Mouse (Mus musculus) heart, embryonic 11.5 days (tissue): ENCODE measurements around the gene Thpo. TPM values are rescaled to one million over a fixed set of nuclear protein-coding genes. Genes with fewer than 3 reads are reported as not detected.

ENCODE experiments used
- ATAC-seq: fragments of 200-750 bp; cut with Nextera tagmentation; replicated peaks from 2 replicates; pipeline ENCODE4 v1.8.0; 2017; ENCODE audit warnings: moderate library complexity; ENCODE audit not compliant: insufficient number of reproducible peaks, low FRiP score, low TSS enrichment
- H3K27ac ChIP-seq: fragments of 300-500 bp; sonication (generic); 2 replicates; pipeline ENCODE4 v1.5.1; 2014; ENCODE audit warnings: mild to moderate bottlenecking, low read depth, low read length
- H3K27me3 ChIP-seq: fragments of 300-500 bp; sonication (generic); 2 replicates; pipeline ENCODE4 v1.6.1; 2014; ENCODE audit warnings: mild to moderate bottlenecking, low read length, mixed read lengths; ENCODE audit not compliant: control insufficient read depth, insufficient read depth
- H3K36me3 ChIP-seq: fragments of 300-500 bp; sonication (generic); 2 replicates; pipeline ENCODE4 v1.6.1; 2014; ENCODE audit warnings: mild to moderate bottlenecking, low read length, moderate library complexity, mixed read lengths; ENCODE audit not compliant: control insufficient read depth, insufficient read depth
- H3K4me1 ChIP-seq: fragments of 300-500 bp; sonication (generic); 2 replicates; pipeline ENCODE4 v1.6.1; 2014; ENCODE audit warnings: low read length; ENCODE audit not compliant: control insufficient read depth, insufficient read depth
- H3K4me2 ChIP-seq: fragments of 300-500 bp; sonication (generic); 2 replicates; pipeline ENCODE4 v1.6.1; 2014; ENCODE audit warnings: mild to moderate bottlenecking, moderate library complexity
- H3K4me3 ChIP-seq: fragments of 300-500 bp; sonication (generic); 2 replicates; pipeline ENCODE4 v1.5.1; 2014; ENCODE audit warnings: low read depth, low read length
- H3K9ac ChIP-seq: fragments of 300-500 bp; sonication (generic); 2 replicates; pipeline ENCODE4 v1.6.1; 2014; ENCODE audit warnings: mild to moderate bottlenecking, low read depth, low read length, moderate library complexity
- H3K9me3 ChIP-seq: fragments of 300-500 bp; sonication (generic); replicated peaks from 2 replicates; pipeline ENCODE4 v1.6.1; 2016; ENCODE audit warnings: low read length; ENCODE audit not compliant: control insufficient read depth
- WGBS: fragments of 180-500 bp; shearing (Covaris S2); extraction: QIAGEN DNeasy Blood & Tissue Kit; methylation state at CpG from one replicate; pipeline ENCODE4 v1.1.7; 2014; ENCODE audit not compliant: insufficient replicate concordance; 5-methylcytosine and 5-hydroxymethylcytosine counted together
- polyA plus RNA-seq: library from polyadenylated mRNA; unstranded; fragments of >200 nt; fragmentation: Nextera tagmentation; extraction: Ambion mirVana; gene quantifications from 2 replicates; pipeline ENCODE4 v1.2.1, GENCODE M21; 2014

Thpo gene
- polyA plus RNA-seq, 1 experiment from 2014 or later = 0.49 TPM

DNA sequence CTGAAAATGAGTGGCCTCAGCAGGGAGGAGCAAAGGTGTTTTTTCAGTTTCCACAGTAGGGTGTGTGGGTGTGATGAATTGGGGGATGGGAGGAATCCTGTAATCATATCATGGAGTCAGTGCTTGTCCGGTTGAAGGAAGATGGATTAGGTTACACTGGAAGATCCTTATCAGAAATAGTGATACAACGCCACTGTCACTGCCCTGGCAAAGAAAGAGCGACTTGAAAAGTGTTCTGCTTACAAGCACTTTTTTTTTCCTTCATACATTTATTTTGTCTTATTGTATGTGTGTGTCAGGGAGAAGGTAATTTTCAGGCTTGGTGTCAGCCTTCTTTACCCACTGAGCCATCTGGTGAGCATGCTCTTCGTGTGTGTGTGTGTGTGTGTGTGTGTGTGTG is 11.6 kb downstream of the Thpo start:
- Histone ChIP-seq H3K9ac (no peak overlapping the region), H3K27me3 (0 out of 2 replicates have a peak, but pooled peaks cover 3% of the 10 kb centered on the region), H3K9me3 (no peaks in the 10 kb centered on the region), H3K36me3 (peaks cover 11% of the 10 kb centered on the region; the same call in 1 of the 2 replicates), H3K27ac (no peak overlapping the region), H3K4me3 (no peak overlapping the region), H3K4me1 (peaks cover 5% of the 10 kb centered on the region; the same call in 1 of the 2 replicates), H3K4me2 (no peak overlapping the region)
- ATAC-seq = no peak
- WGBS = 47% methylated on average over 4 of the region's 4 CpGs

DNA sequence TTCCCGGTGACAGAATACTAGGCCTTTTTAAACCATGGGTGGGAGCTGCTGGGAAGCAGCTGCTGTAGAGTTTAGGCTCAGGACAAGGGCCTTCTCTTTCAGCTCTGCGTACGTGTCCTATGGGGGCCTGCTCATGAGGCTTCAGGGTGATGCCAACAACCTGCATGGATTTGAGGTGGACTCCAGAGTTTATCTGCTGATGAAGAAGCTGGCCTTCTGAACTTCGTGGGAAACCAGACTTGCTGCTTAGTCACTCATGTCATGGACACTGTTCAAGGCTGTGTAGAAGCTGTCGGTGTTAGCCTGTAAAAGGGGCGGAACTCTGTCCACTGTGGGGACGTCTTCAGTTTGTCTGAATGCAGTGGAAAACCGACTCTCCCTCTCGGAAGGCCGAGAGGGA is 12.5 kb downstream of the Thpo start:
- H3K4me2 ChIP-seq = no peak overlapping the region
- peaks cover 11% of the 10 kb centered on the region; the same call in 1 of the 2 replicates for H3K36me3 ChIP-seq
- H3K4me3 ChIP-seq = no peak overlapping the region
- no peak overlapping the region for H3K9ac ChIP-seq
- 0 out of 2 replicates have a peak, but pooled peaks cover 3% of the 10 kb centered on the region for H3K27me3 ChIP-seq
- no peaks in the 10 kb centered on the region for H3K9me3 ChIP-seq
- ATAC-seq = no peak
- no peak overlapping the region for H3K27ac ChIP-seq
- peaks cover 7% of the 10 kb centered on the region; the same call in 1 of the 2 replicates for H3K4me1 ChIP-seq
- 74% methylated on average over 10 of the region's 10 CpGs for WGBS

DNA sequence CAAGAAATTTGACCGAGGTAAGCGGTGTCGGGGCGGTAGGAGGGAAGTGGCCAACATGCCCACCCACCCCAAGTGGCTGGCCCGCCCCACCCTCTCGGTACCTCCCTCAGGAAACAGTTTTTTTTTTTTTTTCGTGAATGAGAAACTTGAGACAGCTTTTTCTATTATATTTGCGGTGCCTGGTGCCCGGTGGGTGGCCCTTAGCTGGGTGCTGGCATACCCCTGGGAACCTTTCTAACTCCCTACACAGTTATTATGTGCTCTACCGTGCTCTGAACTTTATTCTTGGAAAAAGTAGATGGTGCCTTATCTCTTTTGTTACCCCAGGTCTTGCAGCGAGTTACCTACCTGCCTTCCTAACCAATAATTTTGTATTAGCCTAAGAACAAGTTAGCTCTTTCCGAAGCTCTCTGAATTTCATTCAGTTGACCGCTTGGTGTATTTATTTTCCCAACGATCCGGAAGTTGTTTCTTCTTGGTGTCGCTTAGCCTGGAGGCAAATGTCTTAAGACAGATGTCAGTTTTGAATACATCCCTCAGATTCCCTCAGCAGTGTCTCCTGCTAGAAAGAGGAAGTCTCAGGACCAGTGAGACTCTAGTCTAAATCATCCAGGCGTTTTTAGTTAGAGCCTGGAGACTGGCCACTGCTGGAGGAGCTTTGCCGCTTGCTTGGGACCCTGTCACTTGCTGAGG is 16.2 kb downstream of the Thpo start:
- peak overlapping the region; percentile 88 for H3K27ac ChIP-seq
- peaks cover 27% of the 10 kb centered on the region for H3K4me1 ChIP-seq
- ATAC-seq = peak; percentile 12; the same call in 1 of the 2 replicates
- H3K9ac ChIP-seq = peak overlapping the region; percentile 75
- H3K4me3 ChIP-seq = peak overlapping the region; percentile 61
- H3K27me3 ChIP-seq = no peaks in the 10 kb centered on the region
- H3K36me3 ChIP-seq = peaks cover 11% of the 10 kb centered on the region; the same call in 1 of the 2 replicates
- 3% methylated on average over 18 of the region's 18 CpGs for WGBS
- H3K9me3 ChIP-seq = no peaks in the 10 kb centered on the region
- H3K4me2 ChIP-seq = peak overlapping the region; percentile 90

DNA sequence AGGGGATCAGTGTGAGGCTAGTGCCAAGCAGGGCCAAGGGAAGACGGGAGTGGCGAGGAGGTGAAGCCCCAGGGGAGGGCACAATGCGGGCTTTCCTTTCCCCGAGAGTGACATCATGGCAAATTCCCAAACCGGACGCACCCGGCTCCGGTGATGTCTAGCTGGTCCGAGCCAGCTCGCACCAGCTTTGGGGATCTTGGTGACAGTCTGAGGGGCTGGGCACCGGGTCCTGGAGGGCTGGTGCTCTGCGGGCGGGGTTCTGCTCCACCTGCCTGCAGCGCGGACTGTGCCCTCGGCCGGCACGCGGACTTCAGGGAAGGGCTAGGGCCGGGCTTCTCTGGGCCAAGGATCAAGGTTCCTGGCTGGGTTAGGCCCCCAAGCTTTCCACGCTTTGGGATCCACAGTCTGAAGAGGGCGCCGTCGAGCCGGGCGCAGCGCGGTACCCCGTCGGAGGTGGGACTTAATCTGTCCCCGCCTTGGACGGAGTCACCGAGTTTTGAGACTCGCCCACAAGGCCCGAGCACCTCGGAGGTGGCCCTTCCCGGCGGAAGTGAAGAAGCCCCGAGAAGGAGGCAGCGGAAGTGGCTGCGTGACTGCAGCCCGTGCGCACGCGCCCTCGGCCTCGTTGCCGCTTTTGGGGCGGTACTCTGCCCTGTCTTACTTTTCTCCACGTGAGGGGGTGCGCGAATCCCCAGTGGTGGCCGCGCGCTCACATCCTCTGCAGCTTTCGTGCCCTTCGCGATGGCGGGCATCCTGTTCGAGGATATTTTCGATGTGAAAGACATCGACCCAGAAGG is 16.9 kb downstream of the Thpo start, which contains the start of the genes Polr2h and Clcn2:
TSS of gene Polr2h (plus strand) at position 485 of the 797 bp plus-strand sequence.
TSS of gene Clcn2 (minus strand) at position 566 of the 797 bp plus-strand sequence.
- under 1% methylated on average over 62 of the region's 62 CpGs for WGBS
- no peaks in the 10 kb centered on the region for H3K9me3 ChIP-seq
- H3K4me1 ChIP-seq = peaks cover 27% of the 10 kb centered on the region
- H3K27me3 ChIP-seq = no peaks in the 10 kb centered on the region
- H3K4me2 ChIP-seq = peak within 1 kb of the TSS; percentile 90
- H3K9ac ChIP-seq = peak within 1 kb of the TSS; percentile 75
- H3K27ac ChIP-seq = peak within 1 kb of the TSS; percentile 88
- ATAC-seq = peak; percentile 79
- H3K36me3 ChIP-seq = peaks cover 11% of the 10 kb centered on the region; the same call in 1 of the 2 replicates
- peak within 1 kb of the TSS; percentile 61 for H3K4me3 ChIP-seq

DNA sequence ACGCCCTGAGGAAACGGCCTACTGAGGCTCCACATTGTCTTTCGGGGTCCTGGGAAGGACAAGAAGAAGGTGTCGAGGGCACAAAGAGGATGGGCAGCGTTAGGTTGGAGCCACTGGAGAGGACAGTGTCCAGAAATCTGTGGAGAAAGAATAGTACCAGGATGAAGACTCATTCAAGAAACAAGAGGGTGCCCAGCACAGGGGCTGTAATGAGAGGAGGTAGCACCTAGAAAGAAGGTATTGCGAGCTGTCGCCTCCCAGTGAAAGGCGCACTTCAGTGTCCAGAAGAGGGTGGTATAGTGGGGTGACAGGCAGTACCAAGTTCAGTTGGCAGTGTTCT is 17.5 kb downstream of the Thpo start:
- peak overlapping the region; percentile 90 for H3K4me2 ChIP-seq
- H3K4me3 ChIP-seq = peak overlapping the region; percentile 61
- no peaks in the 10 kb centered on the region for H3K27me3 ChIP-seq
- no peak for ATAC-seq
- no peaks in the 10 kb centered on the region for H3K9me3 ChIP-seq
- peak overlapping the region; percentile 75 for H3K9ac ChIP-seq
- peaks cover 9% of the 10 kb centered on the region; the same call in 1 of the 2 replicates for H3K36me3 ChIP-seq
- peak overlapping the region; percentile 88 for H3K27ac ChIP-seq
- peaks cover 27% of the 10 kb centered on the region for H3K4me1 ChIP-seq
- 0% methylated on average over 8 of the region's 8 CpGs for WGBS

DNA sequence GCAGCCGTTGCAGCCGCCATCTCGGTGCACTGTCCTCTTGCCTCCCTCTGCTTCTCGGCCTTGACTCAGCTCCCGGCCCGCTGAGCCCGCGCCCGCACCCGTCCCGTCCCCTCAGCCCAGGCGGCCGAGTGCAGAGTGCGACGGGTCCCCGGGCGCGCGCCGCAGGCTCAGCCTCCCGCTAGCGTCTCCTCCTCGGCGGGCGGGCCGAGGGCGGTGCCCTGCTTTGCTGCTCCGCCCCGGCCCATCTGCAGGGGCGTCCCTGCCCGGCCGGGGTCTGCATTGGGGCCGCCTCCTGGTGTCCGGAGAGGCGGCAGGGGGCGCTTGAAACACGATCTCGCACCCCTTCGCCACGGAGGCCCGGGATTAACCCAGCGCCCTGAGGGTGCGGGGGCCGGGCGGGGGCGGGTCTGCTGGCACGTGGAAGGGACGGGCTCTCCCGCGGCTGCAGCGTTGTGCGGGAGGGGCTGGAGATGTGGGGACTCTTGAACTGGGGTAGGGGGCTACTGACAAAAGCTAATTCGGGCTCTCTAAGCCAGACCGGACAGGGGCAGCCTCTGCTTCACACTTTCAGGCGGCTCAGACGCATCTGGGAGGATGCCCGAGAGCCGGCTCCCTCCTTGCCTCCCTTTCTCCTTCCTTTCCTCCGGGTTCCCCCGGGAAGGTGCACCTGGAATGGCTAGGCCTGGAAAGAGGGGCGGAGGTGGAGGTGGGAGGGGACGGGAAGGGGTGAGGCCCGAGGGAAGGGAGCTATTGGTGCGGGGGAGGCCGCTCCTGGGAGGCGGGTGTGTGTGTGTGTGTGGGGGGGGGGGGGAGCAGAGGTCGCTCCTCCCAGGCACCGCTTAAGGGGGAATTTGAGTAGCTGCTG is 18.1 kb downstream of the Thpo start:
- Histone ChIP-seq H3K27me3 (no peaks in the 10 kb centered on the region), H3K4me1 (peaks cover 27% of the 10 kb centered on the region), H3K9me3 (no peaks in the 10 kb centered on the region), H3K4me3 (peak overlapping the region; percentile 61), H3K27ac (peak overlapping the region; percentile 88), H3K4me2 (peak overlapping the region; percentile 90), H3K36me3 (peaks cover 4% of the 10 kb centered on the region; the same call in 1 of the 2 replicates), H3K9ac (peak overlapping the region; percentile 75)
- ATAC-seq = peak; percentile 74
- WGBS = 0% methylated on average over 45 of the region's 68 CpGs

DNA sequence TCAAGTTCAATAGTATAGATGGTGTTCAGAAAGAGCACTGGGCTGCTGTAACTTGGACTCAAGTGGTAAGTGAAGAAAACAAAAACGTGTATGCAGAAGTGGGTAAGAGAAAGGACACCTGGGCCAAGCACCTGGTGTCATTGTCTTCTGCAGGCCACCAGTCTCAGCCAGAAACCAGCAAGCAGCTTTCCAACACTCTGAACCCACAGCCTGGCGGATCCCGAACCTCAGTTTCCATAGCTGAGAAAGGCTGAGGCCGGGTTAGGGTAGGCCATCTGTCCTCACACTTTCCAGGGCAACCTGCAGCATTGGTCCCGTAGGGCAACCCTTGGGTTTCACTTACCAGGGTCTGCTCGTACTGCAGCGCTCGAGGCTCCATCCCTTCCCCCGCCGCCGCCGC is 18.7 kb downstream of the Thpo start:
- Histone ChIP-seq H3K4me3 (peak overlapping the region; percentile 61), H3K36me3 (peaks cover 4% of the 10 kb centered on the region; the same call in 1 of the 2 replicates), H3K4me2 (peak overlapping the region; percentile 90), H3K9ac (peak overlapping the region; percentile 75), H3K9me3 (no peaks in the 10 kb centered on the region), H3K4me1 (peaks cover 27% of the 10 kb centered on the region), H3K27ac (peak overlapping the region; percentile 88), H3K27me3 (no peaks in the 10 kb centered on the region)
- no peak for ATAC-seq
- WGBS = 2% methylated on average over 12 of the region's 12 CpGs

DNA sequence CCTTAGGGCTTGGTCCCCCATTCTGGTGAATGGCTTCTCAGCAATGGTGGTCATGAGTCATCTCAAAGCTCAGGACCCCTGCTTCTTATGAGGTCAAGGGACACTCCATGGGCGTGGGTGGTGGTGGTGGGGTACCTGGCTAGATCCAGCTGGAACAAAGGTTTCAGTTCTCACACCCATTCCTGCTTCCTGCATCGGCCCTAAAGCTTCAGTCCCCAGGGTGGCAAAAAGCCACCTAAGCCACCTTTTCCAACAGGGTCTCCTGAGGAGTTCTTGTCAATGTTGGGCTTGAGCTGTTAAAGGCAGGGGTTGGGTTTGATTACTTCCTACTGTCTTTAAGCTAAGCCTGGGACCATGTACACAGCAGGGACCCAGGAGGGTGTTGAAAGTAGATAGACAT is 19.1 kb downstream of the Thpo start:
- no peak for ATAC-seq
- H3K4me3 ChIP-seq = peak overlapping the region; percentile 61
- no peaks in the 10 kb centered on the region for H3K27me3 ChIP-seq
- no peak overlapping the region for H3K27ac ChIP-seq
- H3K4me2 ChIP-seq = peak overlapping the region; percentile 90
- H3K36me3 ChIP-seq = no peaks in the 10 kb centered on the region; the same call in 1 of the 2 replicates
- 45% methylated on average over 2 of the region's 2 CpGs for WGBS
- peak overlapping the region; percentile 75 for H3K9ac ChIP-seq
- no peaks in the 10 kb centered on the region for H3K9me3 ChIP-seq
- peaks cover 27% of the 10 kb centered on the region for H3K4me1 ChIP-seq
